Mouse (Mus musculus) WW6 (cell line): ENCODE results near the gene Vmn2r102.

Experiments used
- DNase-seq: peaks from one replicate; pipeline ENCODE4 v3.0.0-alpha.2; 2013; ENCODE audit warnings: low read depth, low spot score

Vmn2r102 gene

DNA sequence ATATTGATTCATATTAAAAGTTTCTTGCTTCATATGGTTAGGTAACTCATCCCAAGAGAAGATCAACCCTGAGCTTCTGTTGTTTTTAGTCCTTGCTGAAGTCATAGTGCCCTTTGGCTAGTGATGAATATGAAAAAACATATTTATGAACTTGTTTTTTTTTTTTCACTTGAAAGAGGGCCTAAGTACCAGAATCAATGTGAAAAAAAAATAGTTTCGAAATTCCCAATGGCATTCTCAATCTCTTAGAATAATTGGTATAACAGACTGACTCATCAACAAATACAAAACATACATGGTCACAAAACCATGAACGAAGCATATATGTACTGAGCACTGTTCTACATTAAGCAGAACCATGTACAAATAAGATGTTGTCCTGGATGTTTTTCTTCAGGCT, at the start of gene Vmn2r102:
TSS of gene Vmn2r102 (plus strand) at position 301 of the 400 bp plus-strand sequence.
- DNase-seq: no peak

DNA sequence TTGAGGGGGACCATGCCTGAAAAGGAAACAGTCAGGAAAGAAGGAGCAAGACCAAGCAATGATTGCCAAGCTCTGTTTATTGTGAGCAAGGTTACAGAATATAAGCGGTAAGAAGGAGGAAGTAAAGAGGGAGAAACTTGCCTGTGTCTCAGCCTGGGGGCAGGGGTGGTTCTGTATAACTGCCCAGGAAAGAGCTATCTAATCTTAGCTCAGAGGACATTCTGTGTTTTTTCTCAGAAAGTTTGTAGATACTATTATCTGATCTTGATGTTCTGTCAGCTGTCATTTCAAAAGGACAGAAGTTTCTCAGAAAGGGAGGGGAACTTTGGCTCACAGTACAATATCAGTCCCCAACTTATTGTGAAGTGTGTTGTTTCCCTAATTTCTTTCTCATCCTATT, 30.8 kb upstream of the Vmn2r102 start:
- DNase-seq: no peak

DNA sequence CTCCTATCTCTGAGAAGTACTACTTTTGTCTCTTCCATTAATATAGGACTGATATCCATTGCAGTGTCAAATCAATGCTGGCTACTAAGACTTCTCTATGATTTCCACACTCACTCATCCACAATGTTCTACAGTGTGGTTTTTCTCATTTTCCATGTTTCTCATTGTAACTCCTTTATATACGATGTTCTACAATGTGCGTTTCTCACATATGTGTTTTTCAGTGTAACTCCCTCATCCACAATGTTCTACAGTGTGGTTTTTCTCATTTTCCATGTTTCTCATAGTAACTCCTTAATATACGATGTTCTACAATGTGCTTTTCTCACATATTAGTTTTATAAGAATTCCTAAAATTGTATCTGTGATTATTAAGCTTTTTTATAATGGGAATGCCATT, 1.7 kb upstream of the Vmn2r102 start:
- no peak for DNase-seq

DNA sequence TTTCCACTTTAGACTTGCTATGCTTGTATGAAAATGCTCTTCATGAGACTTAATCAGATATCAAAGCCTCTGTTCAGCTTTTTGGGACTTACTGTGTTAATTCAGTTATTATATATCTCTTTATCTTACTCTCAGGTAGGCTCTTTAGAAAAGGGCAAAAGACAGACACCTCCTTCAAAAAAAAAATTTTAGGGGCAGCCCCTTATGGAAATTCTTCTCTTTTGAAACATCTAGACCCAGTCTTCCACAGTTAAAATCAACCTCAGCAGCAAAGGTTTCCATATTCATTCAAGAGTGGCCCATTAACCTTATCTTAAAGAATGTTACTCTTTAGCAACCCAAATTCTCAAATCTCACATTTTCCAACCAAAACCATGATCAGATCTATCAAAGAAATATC, 31.9 kb downstream of the Vmn2r102 start:
- no peak for DNase-seq
